Mouse (Mus musculus) thymus, postnatal 10 days (tissue): ENCODE measurements around the gene Arhgap23.

Experiments used
- DNase-seq, 2 experiments: peaks; one replicate each; pipeline ENCODE4 v3.0.0; 2021; ENCODE audit warnings: low spot score in 2 of 2

Arhgap23 gene

GRCm38 (mm10) chr11:97406094-97406951 lies 9.0 kb upstream of the Arhgap23 start:
- DNase-seq = no peak

- no peak for DNase-seq
Measured at GRCm38 (mm10) chr11:97407456-97407855, 7.9 kb upstream of the Arhgap23 start.

- DNase-seq = peak; percentile 55 to 80
Measured at GRCm38 (mm10) chr11:97408171-97408570, 7.2 kb upstream of the Arhgap23 start.

DNA sequence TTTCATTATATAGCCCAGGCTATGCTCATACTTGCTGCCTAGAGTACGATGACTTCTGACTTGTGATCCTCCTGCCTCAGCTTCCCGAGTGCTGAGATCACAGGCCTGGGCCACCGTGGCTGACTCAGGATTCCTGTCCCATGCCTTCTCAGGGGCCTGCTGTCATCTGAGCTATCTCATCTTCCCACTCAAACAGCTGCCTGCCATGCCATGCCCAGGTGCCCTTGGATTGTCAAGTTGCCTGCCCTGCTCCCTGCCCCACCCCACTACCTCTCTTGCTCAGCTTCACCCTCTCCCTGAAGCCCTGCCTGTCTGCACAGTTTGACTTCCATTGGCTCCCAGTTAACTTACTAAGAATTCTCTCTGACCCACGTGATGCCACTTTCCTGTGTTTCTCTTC lies 4.4 kb upstream of the Arhgap23 start:
- DNase-seq = no peak

DNA sequence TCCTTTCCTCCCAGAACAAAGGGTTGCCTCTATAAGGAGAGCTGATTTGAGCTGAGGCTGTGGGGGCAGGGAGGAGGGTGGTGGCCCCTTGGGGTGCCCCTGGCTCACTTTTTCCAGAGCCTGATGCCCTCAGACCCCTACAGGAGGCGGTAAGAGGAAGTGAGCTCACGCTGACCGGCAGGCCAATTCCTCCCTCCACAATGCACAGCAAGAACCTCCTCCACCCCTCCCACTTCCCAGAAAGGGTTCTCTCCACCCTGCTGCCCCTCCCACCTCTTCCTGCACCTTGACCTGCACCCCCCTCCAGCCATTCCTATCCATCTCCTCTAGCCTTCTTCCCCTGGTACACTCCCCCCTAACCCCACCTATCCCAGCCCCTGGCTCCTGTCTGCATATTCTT lies 3.2 kb upstream of the Arhgap23 start:
- no peak for DNase-seq

DNA sequence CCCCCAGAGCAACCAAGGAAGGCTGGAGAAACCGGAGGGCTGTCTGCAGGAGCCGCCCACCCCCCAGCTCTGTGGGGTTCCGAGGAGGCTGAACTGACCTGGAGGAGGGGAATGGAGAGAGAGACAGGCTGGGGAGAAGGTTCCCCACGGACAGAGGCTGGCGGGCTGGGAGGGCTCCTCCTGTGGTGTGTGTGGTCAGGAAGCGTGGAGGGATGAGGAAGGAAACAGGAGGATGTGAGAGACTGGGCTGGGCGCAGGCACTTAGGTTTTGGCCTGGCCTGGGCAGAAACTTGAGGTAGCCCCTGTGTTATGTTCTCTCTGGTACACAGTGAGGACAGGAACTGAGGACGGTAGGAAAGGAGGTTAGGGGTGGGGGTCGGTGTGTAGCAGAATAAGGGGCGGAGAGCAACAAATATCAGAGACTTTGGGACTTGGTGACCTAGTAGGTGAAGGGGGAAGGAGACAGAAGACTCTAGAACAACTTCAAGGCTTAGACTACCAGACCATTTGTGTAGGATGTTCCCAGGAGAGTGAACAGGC lies 2.5 kb upstream of the Arhgap23 start:
- DNase-seq = no peak

DNA sequence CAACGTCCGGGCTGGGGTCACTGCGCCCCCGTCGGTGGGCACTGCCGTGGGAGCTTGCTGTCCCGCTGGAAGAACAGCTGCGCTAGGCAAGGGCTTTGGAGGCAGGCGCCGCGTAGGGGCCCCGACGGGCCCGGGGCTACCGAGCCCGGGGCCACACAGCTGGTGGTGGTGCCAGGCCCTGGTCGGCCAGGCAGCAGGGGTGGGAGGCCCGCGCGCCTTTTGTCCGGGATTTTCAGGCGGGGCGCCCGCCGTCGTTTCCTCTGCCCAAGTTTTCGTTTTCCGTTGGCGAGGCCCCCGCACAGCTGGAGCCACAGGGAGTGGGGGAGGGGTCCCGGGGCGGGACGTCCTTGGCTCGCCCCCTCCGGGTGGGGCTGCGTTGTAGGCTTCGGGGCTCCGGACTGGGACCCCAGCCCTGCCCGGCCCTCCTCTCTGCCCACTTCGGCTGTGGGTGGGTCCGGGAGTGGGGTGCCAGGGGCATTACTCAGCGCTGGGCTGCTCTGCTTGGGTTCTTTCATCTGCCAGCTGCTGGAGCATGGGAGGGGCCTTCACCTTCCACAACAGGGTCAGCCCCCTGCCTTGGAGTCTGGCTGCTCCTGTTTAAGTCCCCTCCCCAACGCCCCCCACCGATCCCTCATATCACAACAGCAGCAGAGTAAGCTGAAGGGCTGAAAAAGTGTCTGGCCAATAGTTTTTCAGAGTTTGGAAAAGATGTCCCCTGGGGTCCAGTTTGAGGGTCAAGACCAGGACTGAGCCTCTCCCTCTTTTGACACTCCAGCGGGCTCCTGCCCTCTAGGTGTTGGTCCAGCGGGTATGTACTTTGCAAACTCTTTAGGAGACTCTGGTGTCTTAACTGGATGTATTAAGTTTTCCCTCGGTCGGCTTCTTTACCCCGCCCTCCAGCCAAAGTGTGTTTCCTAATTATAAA lies 641 bp downstream of the Arhgap23 start:
- DNase-seq = peak; percentile 59 to 66

DNA sequence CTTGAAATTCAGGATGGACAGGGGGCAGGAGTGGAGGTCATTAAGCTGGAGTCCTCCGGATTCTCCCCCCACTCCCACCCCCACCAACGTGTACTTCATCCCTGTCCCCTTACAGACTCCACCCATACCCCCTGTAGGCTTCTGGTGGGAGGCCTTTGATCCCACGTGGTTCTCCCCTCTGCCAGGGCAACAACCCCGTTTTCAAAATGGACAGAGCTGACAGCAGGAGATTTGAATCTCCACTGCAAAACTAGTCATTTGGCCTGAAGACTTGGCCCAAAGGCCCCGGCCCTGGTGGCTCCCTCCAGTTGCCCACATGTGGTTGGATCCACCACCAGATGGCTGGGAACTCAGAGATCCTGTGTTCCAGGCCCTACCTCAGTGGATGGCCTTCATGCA lies 1.3 kb downstream of the Arhgap23 start:
- DNase-seq = no peak

- no peak for DNase-seq
Measured at GRCm38 (mm10) chr11:97418834-97419539, 3.7 kb downstream of the Arhgap23 start.

DNA sequence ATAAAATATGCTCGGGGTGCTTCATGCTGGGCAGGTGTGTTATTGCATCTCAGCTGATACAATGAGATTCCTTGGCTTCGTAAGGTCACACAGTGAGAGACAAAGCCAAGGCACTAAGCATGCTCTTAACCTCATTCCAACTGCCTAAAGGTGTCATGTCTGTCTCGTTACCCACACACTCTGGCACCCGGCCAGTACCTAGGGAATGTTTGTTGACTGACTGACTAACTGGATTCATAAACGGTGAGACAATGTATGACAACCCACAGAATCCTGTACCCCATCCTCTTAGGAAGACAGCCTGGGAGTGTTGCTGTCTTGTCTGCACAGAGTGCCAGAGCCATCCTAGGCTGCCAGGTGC lies 4.2 kb downstream of the Arhgap23 start:
- DNase-seq = no peak

DNA sequence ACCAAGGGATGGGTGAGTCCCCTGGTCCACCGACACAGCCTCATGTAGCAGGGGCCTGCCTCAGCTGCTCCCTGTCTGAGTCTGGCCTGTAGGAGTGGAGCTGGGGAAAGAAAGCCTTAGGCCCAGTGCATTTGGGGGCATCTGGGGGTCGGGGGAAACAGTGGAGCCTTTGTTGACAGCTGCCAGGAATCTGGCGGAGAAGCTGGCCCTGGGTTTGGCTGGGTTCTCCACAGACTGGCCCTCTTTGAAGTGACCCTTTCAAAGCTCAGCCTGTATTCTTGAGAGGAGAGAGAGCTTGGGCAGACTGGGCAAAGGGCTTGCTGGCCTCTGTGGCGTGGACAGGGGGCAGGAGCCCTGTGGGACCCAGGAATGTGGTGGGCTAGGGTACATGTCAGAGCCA lies 7.2 kb downstream of the Arhgap23 start:
- no peak for DNase-seq

DNA sequence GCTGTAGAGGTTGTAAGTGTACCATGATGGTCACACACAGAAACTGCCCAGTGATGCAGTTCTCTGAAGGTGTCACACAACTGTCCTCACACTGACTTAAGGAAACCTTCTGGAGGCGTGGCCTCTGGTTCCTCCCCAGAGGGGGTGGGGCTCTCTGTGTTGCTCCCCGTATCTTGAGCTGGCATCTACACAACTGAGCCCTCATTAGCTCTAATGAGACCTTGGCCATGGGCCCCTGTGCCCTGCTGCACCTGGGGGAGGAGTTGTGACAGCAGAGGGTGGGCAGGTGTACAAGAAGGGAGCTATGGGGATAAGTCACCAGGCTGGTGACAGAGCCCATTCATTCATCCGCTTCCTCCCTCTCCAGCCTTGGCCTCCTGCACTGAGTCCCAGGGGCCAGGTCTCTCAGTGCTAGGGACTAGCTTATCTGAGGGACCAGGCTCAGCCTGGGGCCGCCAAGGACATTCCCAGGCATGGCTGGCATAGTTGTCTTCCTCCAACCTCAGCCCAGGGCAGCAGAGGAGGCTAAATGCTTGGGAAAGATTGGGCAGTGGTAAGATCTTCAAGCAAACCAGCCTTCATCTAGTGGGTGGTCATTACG lies 8.9 kb downstream of the Arhgap23 start:
- no peak for DNase-seq

GRCm38 (mm10) chr11:97424802-97425201 lies 9.5 kb downstream of the Arhgap23 start:
- no peak for DNase-seq

DNA sequence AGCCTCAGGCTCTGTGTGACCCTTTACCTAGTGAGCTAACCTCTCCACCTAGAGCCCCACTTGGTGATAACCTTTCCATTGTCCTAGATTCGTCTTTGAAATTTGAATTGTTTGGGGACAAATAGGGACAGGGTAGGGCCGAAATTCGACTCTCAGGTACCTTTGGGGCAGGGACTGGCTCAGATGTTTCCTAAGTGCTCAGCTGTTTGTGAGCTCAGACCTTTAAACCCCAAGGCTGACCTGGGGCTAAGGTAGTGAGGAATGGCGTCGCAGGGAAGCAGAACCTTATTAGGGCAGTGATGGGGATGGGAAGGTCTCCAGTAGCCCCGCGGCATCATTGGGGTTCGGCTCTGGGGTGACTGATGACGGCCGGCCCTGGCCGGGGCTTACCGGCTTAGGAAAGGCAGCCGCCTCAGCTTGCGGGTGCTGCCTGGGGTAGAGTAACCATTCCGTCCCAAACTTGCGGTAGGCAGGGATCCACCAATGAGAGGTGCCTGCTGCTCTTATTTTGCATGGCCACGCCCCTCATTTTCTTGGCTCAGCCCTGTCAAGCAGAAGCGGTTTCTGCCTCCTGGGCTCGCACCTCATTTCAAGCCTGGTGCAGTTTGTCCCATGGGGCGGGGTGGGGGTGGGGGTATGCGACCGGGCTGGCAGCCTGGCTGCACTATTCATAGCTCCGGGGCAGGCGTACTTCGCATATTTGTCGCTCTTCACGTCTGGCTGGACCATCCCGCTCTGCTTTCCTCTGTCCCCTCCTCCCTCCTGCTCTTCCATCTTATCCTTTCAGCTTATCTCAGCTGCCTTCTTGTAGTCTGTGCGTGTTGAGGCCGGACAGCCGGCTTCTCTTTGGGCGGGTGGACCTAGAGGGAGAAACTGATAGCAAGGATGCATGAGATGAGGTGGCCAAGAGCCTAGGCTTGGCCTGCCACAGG lies 12.7 kb downstream of the Arhgap23 start:
- peak; percentile 62 to 74 for DNase-seq

DNA sequence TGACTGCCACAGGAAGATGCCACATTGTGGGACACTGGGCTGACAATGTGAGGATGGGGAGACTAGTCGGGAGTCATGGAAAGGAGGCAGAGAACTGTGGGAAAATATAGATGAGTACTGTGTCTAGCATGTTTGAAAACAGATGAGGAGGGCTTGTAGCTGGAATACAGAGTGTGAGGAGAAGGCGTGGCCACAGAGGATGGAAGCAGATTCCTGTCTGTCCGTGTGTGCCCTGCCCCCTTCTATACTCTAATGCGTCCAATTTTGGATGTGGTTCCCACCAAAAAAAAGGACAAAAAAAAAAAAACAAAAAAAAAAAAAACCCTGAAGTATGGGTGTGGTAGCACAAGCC lies 13.4 kb downstream of the Arhgap23 start:
- no peak for DNase-seq

DNA sequence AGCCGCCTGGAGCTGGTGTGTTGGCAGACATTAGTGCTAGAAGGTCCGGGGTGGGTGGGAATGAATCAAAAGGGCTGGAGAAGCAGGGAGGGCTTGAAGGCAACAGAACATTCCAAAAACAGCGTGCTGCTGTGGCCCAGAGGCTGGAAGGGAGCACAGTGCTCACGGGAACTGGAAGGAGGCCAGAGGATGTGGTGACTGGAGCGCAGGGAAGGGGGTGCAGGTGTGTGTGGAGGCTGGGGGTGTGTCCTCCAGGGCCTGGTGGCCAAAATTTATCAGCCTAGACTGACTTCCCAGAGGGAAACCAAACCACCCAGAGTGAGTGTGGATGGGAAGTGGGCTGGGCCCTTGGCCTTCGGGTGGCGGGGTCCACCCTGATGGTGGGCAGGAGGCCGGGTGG lies 14.3 kb downstream of the Arhgap23 start:
- no peak for DNase-seq

GRCm38 (mm10) chr11:97432015-97432414 lies 16.7 kb downstream of the Arhgap23 start:
- peak in 1 of 2 experiments; percentile 69 for DNase-seq

DNA sequence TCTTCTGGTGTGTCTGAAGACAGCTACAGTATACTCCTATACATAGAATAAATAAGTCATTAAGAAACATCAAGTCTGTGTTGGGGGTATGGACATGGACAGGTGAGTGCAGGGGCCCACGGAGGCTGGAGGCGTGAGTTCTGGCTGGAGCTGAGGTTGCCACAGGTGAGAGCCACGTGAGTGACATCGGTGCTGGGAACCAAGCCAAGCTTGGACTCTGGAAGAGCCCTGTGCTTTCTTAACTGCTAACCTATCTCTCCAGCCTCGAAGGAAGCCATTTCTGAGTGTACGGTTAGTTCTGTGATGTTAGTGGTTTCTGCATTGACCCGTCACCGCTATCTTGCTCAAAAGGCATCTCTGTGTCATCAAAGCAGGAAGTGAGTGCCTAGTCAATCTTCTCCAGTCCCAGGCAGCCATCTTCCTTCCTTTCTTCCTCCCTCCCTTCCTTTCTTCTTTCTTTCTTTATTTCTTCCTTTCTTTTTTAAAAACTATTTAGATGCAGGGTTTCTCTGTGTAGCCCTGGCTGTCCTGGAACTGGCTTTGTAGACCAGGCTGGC lies 17.7 kb downstream of the Arhgap23 start:
- no peak for DNase-seq

- DNase-seq = no peak
Measured at GRCm38 (mm10) chr11:97434121-97434520, 18.8 kb downstream of the Arhgap23 start.
